Mouse (Mus musculus): ENCODE measurements around the gene Lrrc20. TPM values are rescaled to one million over a fixed set of nuclear protein-coding genes. Genes with fewer than 3 reads are reported as not detected.
A peak's percentile ranks its signal among the peaks of the same experiment; 100 is the strongest.
"Not testable (repeated sequence)": the region's sequence is repeated elsewhere in the genome, so short reads cannot be mapped to it uniquely, and the experiment has no call there.

The Lrrc20 gene
- polyA plus RNA-seq, 1 experiment from 2014 or later, result 15.3 TPM

GRCm38 (mm10) chr10:61448834-61449233, 26.8 kb upstream of the Lrrc20 start:
- Histone ChIP-seq H3K36me3 (no peaks in the 10 kb centered on the region), H3K9ac (no peak overlapping the region), H3K27me3 (no peaks in the 10 kb centered on the region), H3K9me3 (no peaks in the 10 kb centered on the region), H3K27ac (no peak overlapping the region), H3K4me1 (replicated peaks) (peaks cover 73% of the 10 kb centered on the region), H3K4me2 (no peak overlapping the region), H3K4me3 (no peak overlapping the region)
- WGBS, result 84% methylated on average over 3 of the region's 3 CpGs
- no peak for ATAC-seq (ENCODE audit: low FRiP score)

- Histone ChIP-seq H3K9me3 (no peaks in the 10 kb centered on the region), H3K9ac (peak overlapping the region; percentile 90), H3K27ac (peak overlapping the region; percentile 86), H3K4me3 (peak overlapping the region; percentile 83), H3K27me3 (no peaks in the 10 kb centered on the region), H3K4me2 (peak overlapping the region; percentile 82), H3K4me1 (replicated peaks) (peaks cover 51% of the 10 kb centered on the region), H3K36me3 (no peaks in the 10 kb centered on the region)
- 8% methylated on average over 8 of the region's 8 CpGs for WGBS
- no peak for ATAC-seq (ENCODE audit: low FRiP score)
Measured at GRCm38 (mm10) chr10:61451463-61451930, 24.1 kb upstream of the Lrrc20 start.

GRCm38 (mm10) chr10:61451931-61452617, 23.5 kb upstream of the Lrrc20 start:
- no peaks in the 10 kb centered on the region for H3K9me3 ChIP-seq
- H3K4me1 ChIP-seq (replicated peaks), result peaks cover 45% of the 10 kb centered on the region
- peak overlapping the region; percentile 86 for H3K27ac ChIP-seq
- no peaks in the 10 kb centered on the region for H3K27me3 ChIP-seq
- no peaks in the 10 kb centered on the region for H3K36me3 ChIP-seq
- peak overlapping the region; percentile 83 for H3K4me3 ChIP-seq
- H3K9ac ChIP-seq, result peak overlapping the region; percentile 90
- peak; percentile 74 for ATAC-seq (ENCODE audit: low FRiP score)
- under 1% methylated on average over 57 of the region's 62 CpGs for WGBS
- H3K4me2 ChIP-seq, result peak overlapping the region; percentile 82

- under 1% methylated on average over 21 of the region's 36 CpGs for WGBS
- peak; percentile 98 for ATAC-seq (ENCODE audit: low FRiP score)
Measured at GRCm38 (mm10) chr10:61452645-61453044, 23.0 kb upstream of the Lrrc20 start, which contains the start of gene Eif4ebp2. Eif4ebp2 (minus strand) TSS chr10:61452661.

GRCm38 (mm10) chr10:61453171-61453570, 22.4 kb upstream of the Lrrc20 start:
- WGBS, result 74% methylated on average over 3 of the region's 3 CpGs
- H3K27ac ChIP-seq, H3K36me3 ChIP-seq, H3K9me3 ChIP-seq, H3K9ac ChIP-seq, H3K27me3 ChIP-seq: not testable (repeated sequence)
- ATAC-seq (ENCODE audit: low FRiP score), result peak; percentile 37
- Histone ChIP-seq H3K4me3 (peak overlapping the region; percentile 83; the same call in 1 of the 2 replicates), H3K4me1 (replicated peaks) (peaks cover 34% of the 10 kb centered on the region), H3K4me2 (0 out of 2 replicates have a peak overlapping the region, but pooled peaks have one; percentile 6)

More at GRCm38 (mm10) chr10:61452645-61453044, 23.0 kb upstream of the Lrrc20 start, which contains the start of gene Eif4ebp2:
- Histone ChIP-seq H3K4me3 (peak within 1 kb of the TSS; percentile 83), H3K27me3 (no peaks in the 10 kb centered on the region), H3K36me3 (no peaks in the 10 kb centered on the region), H3K27ac (peak within 1 kb of the TSS; percentile 86), H3K4me2 (peak within 1 kb of the TSS; percentile 82), H3K4me1 (replicated peaks) (peaks cover 39% of the 10 kb centered on the region), H3K9ac (peak within 1 kb of the TSS; percentile 90), H3K9me3 (no peaks in the 10 kb centered on the region)

- no peak overlapping the region for H3K27ac ChIP-seq
- 68% methylated on average over 3 of the region's 3 CpGs for WGBS
- no peak overlapping the region for H3K9ac ChIP-seq
Measured at GRCm38 (mm10) chr10:61457182-61457581, 18.4 kb upstream of the Lrrc20 start.

GRCm38 (mm10) chr10:61465009-61465408, 10.6 kb upstream of the Lrrc20 start:
- H3K4me3 ChIP-seq, result no peak overlapping the region
- H3K27me3 ChIP-seq, result no peaks in the 10 kb centered on the region
- 86% methylated on average over 4 of the region's 4 CpGs for WGBS
- no peaks in the 10 kb centered on the region for H3K4me1 ChIP-seq (replicated peaks)
- H3K9ac ChIP-seq, result no peak overlapping the region
- H3K4me2 ChIP-seq, result no peak overlapping the region
- H3K27ac ChIP-seq, result no peak overlapping the region
- no peak for ATAC-seq (ENCODE audit: low FRiP score)
- no peaks in the 10 kb centered on the region for H3K36me3 ChIP-seq
- H3K9me3 ChIP-seq, result no peaks in the 10 kb centered on the region

More at GRCm38 (mm10) chr10:61457182-61457581, 18.4 kb upstream of the Lrrc20 start:
- no peaks in the 10 kb centered on the region for H3K9me3 ChIP-seq
- no peaks in the 10 kb centered on the region for H3K27me3 ChIP-seq
- no peak overlapping the region for H3K4me2 ChIP-seq
- no peak for ATAC-seq (ENCODE audit: low FRiP score)
- H3K4me3 ChIP-seq, result no peak overlapping the region
- H3K36me3 ChIP-seq, result no peaks in the 10 kb centered on the region
- H3K4me1 ChIP-seq (replicated peaks), result no peaks in the 10 kb centered on the region

GRCm38 (mm10) chr10:61466242-61466641, 9.4 kb upstream of the Lrrc20 start:
- Histone ChIP-seq H3K4me2 (no peak overlapping the region), H3K4me3 (no peak overlapping the region), H3K27ac (no peak overlapping the region), H3K27me3 (no peaks in the 10 kb centered on the region), H3K9ac (no peak overlapping the region), H3K4me1 (replicated peaks) (no peaks in the 10 kb centered on the region), H3K36me3 (no peaks in the 10 kb centered on the region), H3K9me3 (no peaks in the 10 kb centered on the region)
- no peak for ATAC-seq (ENCODE audit: low FRiP score)
- 71% methylated on average over 8 of the region's 8 CpGs for WGBS

GRCm38 (mm10) chr10:61466873-61467272, 8.7 kb upstream of the Lrrc20 start:
- 21% methylated on average over 5 of the region's 5 CpGs for WGBS
- H3K9me3 ChIP-seq, result no peaks in the 10 kb centered on the region
- no peak overlapping the region for H3K9ac ChIP-seq
- no peaks in the 10 kb centered on the region for H3K4me1 ChIP-seq (replicated peaks)
- H3K36me3 ChIP-seq, result no peaks in the 10 kb centered on the region
- H3K4me3 ChIP-seq, result no peak overlapping the region
- H3K4me2 ChIP-seq, result no peak overlapping the region
- H3K27me3 ChIP-seq, result no peaks in the 10 kb centered on the region
- no peak overlapping the region for H3K27ac ChIP-seq
- no peak for ATAC-seq (ENCODE audit: low FRiP score)

- no peak for ATAC-seq (ENCODE audit: low FRiP score)
- 68% methylated on average over 7 of the region's 7 CpGs for WGBS
Measured at GRCm38 (mm10) chr10:61468900-61469299, 6.7 kb upstream of the Lrrc20 start.

GRCm38 (mm10) chr10:61473640-61474039, 2.0 kb upstream of the Lrrc20 start:
- Histone ChIP-seq H3K27ac (no peak overlapping the region), H3K27me3 (peaks cover 2% of the 10 kb centered on the region; the same call in 1 of the 2 replicates), H3K4me1 (replicated peaks) (peaks cover 40% of the 10 kb centered on the region), H3K4me2 (peak overlapping the region; percentile 97; the same call in 1 of the 2 replicates), H3K36me3 (no peaks in the 10 kb centered on the region), H3K9ac (no peak overlapping the region), H3K9me3 (no peaks in the 10 kb centered on the region), H3K4me3 (no peak overlapping the region)
- 70% methylated on average over 3 of the region's 3 CpGs for WGBS
- ATAC-seq (ENCODE audit: low FRiP score), result no peak

More at GRCm38 (mm10) chr10:61468900-61469299, 6.7 kb upstream of the Lrrc20 start:
- no peak overlapping the region for H3K27ac ChIP-seq
- H3K4me1 ChIP-seq (replicated peaks), result peaks cover 4% of the 10 kb centered on the region
- H3K9me3 ChIP-seq, result no peaks in the 10 kb centered on the region
- H3K4me3 ChIP-seq, result no peak overlapping the region
- H3K4me2 ChIP-seq, result no peak overlapping the region
- no peak overlapping the region for H3K9ac ChIP-seq
- H3K36me3 ChIP-seq, result no peaks in the 10 kb centered on the region
- no peaks in the 10 kb centered on the region for H3K27me3 ChIP-seq

GRCm38 (mm10) chr10:61474344-61474743, 1.3 kb upstream of the Lrrc20 start:
- Histone ChIP-seq H3K36me3 (no peaks in the 10 kb centered on the region), H3K9ac (peak overlapping the region; percentile 69; the same call in 1 of the 2 replicates), H3K4me3 (peak overlapping the region; percentile 86), H3K27ac (peak overlapping the region; percentile 58; the same call in 1 of the 2 replicates), H3K4me1 (replicated peaks) (peaks cover 40% of the 10 kb centered on the region), H3K9me3 (no peaks in the 10 kb centered on the region), H3K27me3 (peaks cover 2% of the 10 kb centered on the region; the same call in 1 of the 2 replicates), H3K4me2 (peak overlapping the region; percentile 97)
- no peak for ATAC-seq (ENCODE audit: low FRiP score)
- 79% methylated on average over 1 of the region's 1 CpGs for WGBS

Measured in hindbrain, embryonic 13.5 days (tissue).